In genomic region chr2:166194112-166194758, GRCm38 (mm10) we compare ENCODE assay signal across 24 mouse cellular contexts. TPM values are rescaled to one million over a fixed set of nuclear protein-coding genes. Genes with fewer than 3 reads are reported as not detected.
A peak's percentile ranks its signal among the peaks of the same experiment; 100 is the strongest.
DNase-seq lines count a peak whose midpoint lies in the region; ATAC-seq and TF ChIP-seq lines count a peak whose summit lies in the region.
"Had no signal": no experiment of that assay in that cellular context is flagged by ENCODE, and none has a peak within 500 bp of the region (broad histone marks: within the 10 kb centered on the region; RNA-seq: fewer than 3 reads in every experiment).

No protein-coding gene starts in this region.

- H3K4me2 ChIP-seq in kidney, embryonic 14.5 days (replicated peaks; ENCODE audit: low read depth, low read length) = no peak overlapping the region
- H3K4me2 ChIP-seq: embryonic facial prominence, embryonic 15.5 days; forebrain, embryonic 15.5 days; heart, embryonic 11.5 days; hindbrain, embryonic 12.5 days; limb, embryonic 12.5 days; liver, embryonic 13.5 days; lung, embryonic 14.5 days had no signal

- H3K27ac ChIP-seq in kidney, adult 2 months (ENCODE audit: insufficient read depth, low read depth, low read length) = peak overlapping the region; percentile 40; the same call in 1 of the 2 replicates
- H3K27ac ChIP-seq in kidney, embryonic 14.5 days (ENCODE audit: low read depth, low read length) = no peak overlapping the region
- H3K27ac ChIP-seq in ES-E14 (ENCODE audit: insufficient read depth, low read depth, low read length, poor library complexity, severe bottlenecking) = peak overlapping the region; percentile 97
- peak overlapping the region; percentile 82 for H3K27ac ChIP-seq in small intestine, adult 2 months (ENCODE audit: insufficient read depth, low read depth, low read length)
- no peak overlapping the region for H3K27ac ChIP-seq in forebrain, embryonic 10.5 days
- H3K27ac ChIP-seq: embryonic facial prominence, embryonic 15.5 days; forebrain, embryonic 15.5 days; hindbrain, embryonic 12.5 days; layer of hippocampus, adult 2 months; liver, embryonic 13.5 days had no signal

- TF ChIP-seq POLR2A in kidney, adult 2 months (IDR thresholded peaks at IDR 0.05; ENCODE audit: low read depth, low read length) = no peak
- no peak for TF ChIP-seq POLR2A in small intestine, adult 2 months (IDR thresholded peaks at IDR 0.05; ENCODE audit: low read depth, low read length)

- DNase-seq in kidney, adult 2 months = peak; percentile 91
- DNase-seq in ES-E14 (ENCODE audit: low read depth, low spot score) = peak; percentile 93
- peak; percentile 94 for DNase-seq in kidney, adult 9 months
- no peak for DNase-seq in cerebellum, postnatal 4 days (ENCODE audit: low spot score in 2 of 2)
- DNase-seq in thymus, adult 18-20 months = no peak
- DNase-seq in forebrain, embryonic 10.5 days (ENCODE audit: extremely low spot score, low spot score) = no peak
- DNase-seq: adrenal gland, adult 2 months; cerebellum, adult 8-10 months; cerebellum, postnatal 36 days; liver, embryonic 13.5 days; lung, embryonic 14.5 days; midbrain, embryonic 14.5 days; right cerebral cortex, postnatal 14 days; spleen, adult 18-20 months; thymus, postnatal 36 days had no signal

- peaks cover 11% of the 10 kb centered on the region; the same call in 1 of the 2 replicates for H3K4me1 ChIP-seq in kidney, adult 2 months (ENCODE audit: control insufficient read depth, insufficient read depth, low read length)
- H3K4me1 ChIP-seq in kidney, embryonic 14.5 days (ENCODE audit: control insufficient read depth, insufficient read depth, low read length) = peaks cover 11% of the 10 kb centered on the region
- H3K4me1 ChIP-seq in ES-E14 (ENCODE audit: control insufficient read depth in 2 of 2, insufficient read depth in 2 of 2, low read length in 2 of 2, poor library complexity in 1 of 2) = peaks cover 0 to 27% of the 10 kb centered on the region in 2 experiments; a peak in 3 of 4 replicates
- peaks cover 21% of the 10 kb centered on the region; the same call in 1 of the 2 replicates for H3K4me1 ChIP-seq in small intestine, adult 2 months (ENCODE audit: control insufficient read depth, insufficient read depth, insufficient read length, low read length)
- peaks cover 60% of the 10 kb centered on the region for H3K4me1 ChIP-seq in forebrain, embryonic 10.5 days
- H3K4me1 ChIP-seq: forebrain, embryonic 15.5 days; liver, embryonic 13.5 days had no signal

- no peaks in the 10 kb centered on the region for H3K36me3 ChIP-seq in kidney, adult 2 months (ENCODE audit: control insufficient read depth, insufficient read depth, low read length)
- no peaks in the 10 kb centered on the region for H3K36me3 ChIP-seq in kidney, embryonic 14.5 days (ENCODE audit: control insufficient read depth, insufficient read depth, low read length)
- no peaks in the 10 kb centered on the region for H3K36me3 ChIP-seq in ES-E14 (ENCODE audit: control insufficient read depth, insufficient read depth, low read length, poor library complexity, severe bottlenecking)
- no peaks in the 10 kb centered on the region for H3K36me3 ChIP-seq in small intestine, adult 2 months (ENCODE audit: control insufficient read depth, insufficient read depth, low read length)
- no peaks in the 10 kb centered on the region for H3K36me3 ChIP-seq in forebrain, embryonic 10.5 days (replicated peaks)
- H3K36me3 ChIP-seq: embryonic facial prominence, embryonic 15.5 days; forebrain, embryonic 15.5 days; hindbrain, embryonic 12.5 days; limb, embryonic 12.5 days; liver, embryonic 13.5 days had no signal

- no peak overlapping the region for H3K9ac ChIP-seq in kidney, embryonic 14.5 days (ENCODE audit: low read depth, low read length)
- peak overlapping the region; percentile 12; the same call in 1 of the 2 replicates for H3K9ac ChIP-seq in ES-E14 (ENCODE audit: insufficient read depth, low read depth, low read length, poor library complexity, severe bottlenecking)
- H3K9ac ChIP-seq: embryonic facial prominence, embryonic 15.5 days; forebrain, embryonic 15.5 days; hindbrain, embryonic 12.5 days; limb, embryonic 12.5 days; liver, embryonic 13.5 days; lung, embryonic 14.5 days had no signal

- in situ Hi-C loops in ES-E14 (cut with MboI; ENCODE audit: low sequenced_read_pairs in 2 of 2, unreplicated experiment in 2 of 2) = no loop called here

- no peak for ATAC-seq in kidney, embryonic 14.5 days (ENCODE audit: low FRiP score, low TSS enrichment)
- ATAC-seq: forebrain, embryonic 15.5 days; intestine, postnatal 0 days had no signal

- peak overlapping the region; percentile 36; the same call in 1 of the 2 replicates for H3K4me3 ChIP-seq in kidney, adult 2 months (ENCODE audit: insufficient read depth, low read depth, low read length)
- H3K4me3 ChIP-seq in kidney, embryonic 14.5 days (ENCODE audit: low read length) = no peak overlapping the region
- H3K4me3 ChIP-seq in ES-E14 (ENCODE audit: insufficient read depth in 1 of 2, low read depth in 1 of 2, low read length in 2 of 2, poor library complexity in 1 of 2, severe bottlenecking in 1 of 2) = peak overlapping the region; percentile 20 to 30
- no peak overlapping the region for H3K4me3 ChIP-seq in small intestine, adult 2 months (ENCODE audit: low read depth, low read length)
- no peak overlapping the region for H3K4me3 ChIP-seq in forebrain, embryonic 10.5 days
- H3K4me3 ChIP-seq: embryonic facial prominence, embryonic 15.5 days; forebrain, embryonic 15.5 days; hindbrain, embryonic 12.5 days; layer of hippocampus, adult 2 months; limb, embryonic 12.5 days; liver, embryonic 13.5 days had no signal

- 61% methylated on average over 16 of the region's 16 CpGs for WGBS in kidney, adult 2 months
- 76% methylated on average over 16 of the region's 16 CpGs for WGBS in kidney, embryonic 14.5 days
- 59% methylated on average over 16 of the region's 16 CpGs for WGBS in small intestine, adult 2 months
- 63% methylated on average over 16 of the region's 16 CpGs for WGBS in forebrain, embryonic 10.5 days

- H3K9me3 ChIP-seq in kidney, embryonic 14.5 days (ENCODE audit: control insufficient read depth, low read length) = no peaks in the 10 kb centered on the region; the same call in 1 of the 2 replicates
- no peaks in the 10 kb centered on the region for H3K9me3 ChIP-seq in ES-E14 (ENCODE audit: control insufficient read depth, insufficient read depth, low read depth, low read length)
- peaks cover 3% of the 10 kb centered on the region for H3K9me3 ChIP-seq in forebrain, embryonic 10.5 days
- H3K9me3 ChIP-seq: forebrain, embryonic 15.5 days; liver, embryonic 13.5 days had no signal

- H3K27me3 ChIP-seq in kidney, adult 2 months (replicated peaks; ENCODE audit: control insufficient read depth, insufficient read depth, low read length) = no peaks in the 10 kb centered on the region
- H3K27me3 ChIP-seq in kidney, embryonic 14.5 days (ENCODE audit: control insufficient read depth, insufficient read depth, low read length) = no peaks in the 10 kb centered on the region
- H3K27me3 ChIP-seq in small intestine, adult 2 months (ENCODE audit: control insufficient read depth, insufficient read depth, low read length) = no peaks in the 10 kb centered on the region
- peaks cover 34% of the 10 kb centered on the region for H3K27me3 ChIP-seq in forebrain, embryonic 10.5 days (ENCODE audit: poor library complexity, severe bottlenecking)
- H3K27me3 ChIP-seq: embryonic facial prominence, embryonic 15.5 days; limb, embryonic 12.5 days; liver, embryonic 13.5 days had no signal

- TF ChIP-seq CTCF in kidney, adult 2 months (conservative IDR thresholded peaks at IDR 0.05; ENCODE audit: insufficient read depth, insufficient read length, low read depth, low read length) = no peak
- no peak for TF ChIP-seq CTCF in small intestine, adult 2 months (IDR thresholded peaks at IDR 0.05; ENCODE audit: extremely low read depth, insufficient read length, insufficient replicate concordance, low read depth, low read length)

TF ChIP-seq in ES-E14, 5 proteins besides CTCF, POLR2A, EP300 and RAD21:
- no peak for TF ChIP-seq MAFK (IDR thresholded peaks at IDR 0.05; ENCODE audit: insufficient read depth, low read depth, low read length)
- no peak for TF ChIP-seq ZNF384 (IDR thresholded peaks at IDR 0.05; ENCODE audit: low read depth, low read length)
- peak; percentile 90 for TF ChIP-seq CHD2 (IDR thresholded peaks at IDR 0.05; ENCODE audit: low read depth, low read length)

RNA-seq across cellular contexts. Expression of gene Sulf2, which starts 38.8 kb away (rescaled TPM):
- 18.6 and 23.8 TPM in 2 replicates for polyA plus RNA-seq in kidney, adult 2 months (2012; rRNA removed)
- polyA plus RNA-seq in kidney, embryonic 14.5 days (2014; fragmentation: Nextera tagmentation; extraction: Ambion mirVana) = 69.3 and 80.4 TPM in 2 replicates
- 102 and 164 TPM in 2 replicates for total RNA-seq in ES-E14 (2012; rRNA removed)
- 35.8 and 75.6 TPM in 2 replicates for polyA plus RNA-seq in small intestine, adult 2 months (2012; rRNA removed)
- 71.1 and 73.6 TPM in 2 replicates for polyA plus RNA-seq in forebrain, embryonic 10.5 days (2016; fragmentation: Nextera tagmentation; extraction: Ambion mirVana)

Comparison
In these comparisons a context has a peak if more than half of its experiments do, and no peak if none do; other contexts are left out.
1. H3K27ac ChIP-seq: peak in kidney, adult 2 months (single experiment), ES-E14 (single experiment) and small intestine, adult 2 months (single experiment); none in kidney, embryonic 14.5 days (single experiment) and forebrain, embryonic 10.5 days (single experiment).
2. H3K4me3 ChIP-seq: peak in kidney, adult 2 months (single experiment) and ES-E14 (2 of 2); none in kidney, embryonic 14.5 days (single experiment), small intestine, adult 2 months (single experiment) and forebrain, embryonic 10.5 days (single experiment).
3. DNase-seq: peak in kidney, adult 2 months (single experiment), ES-E14 (single experiment) and kidney, adult 9 months (single experiment); none in cerebellum, postnatal 4 days (0 of 2), thymus, adult 18-20 months (0 of 2) and forebrain, embryonic 10.5 days (single experiment).